Mouse (Mus musculus) cerebellum, postnatal 4 days (tissue): ENCODE measurements around the gene Prr18.
"Not testable (repeated sequence)": the region's sequence is repeated elsewhere in the genome, so short reads cannot be mapped to it uniquely, and the experiment has no call there.

Experiments
- DNase-seq, 2 experiments: peaks; one replicate each; pipeline ENCODE4 v3.0.0; 2022; ENCODE audit warnings: low spot score in 2 of 2, mixed read lengths in 1 of 2

Prr18 gene

GRCm38 (mm10) chr17:8337159-8337558 lies at the start of gene Prr18:
Prr18 (plus strand) TSS chr17:8337459.
- DNase-seq: not testable (repeated sequence)

GRCm38 (mm10) chr17:8289993-8290679 lies 47.1 kb upstream of the Prr18 start:
- DNase-seq: no peak

GRCm38 (mm10) chr17:8290736-8291135 lies 46.5 kb upstream of the Prr18 start:
- DNase-seq: no peak

- DNase-seq: no peak
These were observed 41.4 kb upstream of the Prr18 start for GRCm38 (mm10) chr17:8295825-8296224.

GRCm38 (mm10) chr17:8296313-8296844 lies 40.9 kb upstream of the Prr18 start:
- no peak for DNase-seq

- DNase-seq: no peak
These were observed 39.5 kb upstream of the Prr18 start for GRCm38 (mm10) chr17:8297746-8298145.

GRCm38 (mm10) chr17:8298281-8298680 lies 39.0 kb upstream of the Prr18 start:
- DNase-seq: no peak

GRCm38 (mm10) chr17:8299524-8299923 lies 37.7 kb upstream of the Prr18 start:
- DNase-seq: no peak

GRCm38 (mm10) chr17:8301515-8301914 lies 35.7 kb upstream of the Prr18 start:
- no peak for DNase-seq

- no peak for DNase-seq
These were observed 34.4 kb upstream of the Prr18 start for GRCm38 (mm10) chr17:8302772-8303438.

- no peak for DNase-seq
These were observed 33.6 kb upstream of the Prr18 start for GRCm38 (mm10) chr17:8303671-8304070.

- DNase-seq: no peak
These were observed 31.5 kb upstream of the Prr18 start for GRCm38 (mm10) chr17:8305801-8306200.

- peak; percentile 96 to 97 for DNase-seq
These were observed 26.2 kb upstream of the Prr18 start, which contains the start of gene Sft2d1 for GRCm38 (mm10) chr17:8310838-8311614. Sft2d1 (plus strand) TSS chr17:8311102.

- DNase-seq: no peak
These were observed 25.5 kb upstream of the Prr18 start for GRCm38 (mm10) chr17:8311751-8312150.

GRCm38 (mm10) chr17:8313976-8314375 lies 23.3 kb upstream of the Prr18 start:
- DNase-seq: no peak

GRCm38 (mm10) chr17:8316251-8316650 lies 21.0 kb upstream of the Prr18 start:
- no peak for DNase-seq

GRCm38 (mm10) chr17:8326877-8327276 lies 10.4 kb upstream of the Prr18 start:
- not testable (repeated sequence) for DNase-seq

GRCm38 (mm10) chr17:8328511-8329174 lies 8.6 kb upstream of the Prr18 start:
- peak in 1 of 2 experiments; percentile 19 for DNase-seq

- no peak for DNase-seq
These were observed 6.7 kb upstream of the Prr18 start for GRCm38 (mm10) chr17:8330602-8331001.

- DNase-seq: peak in 1 of 2 experiments; percentile 43
These were observed 2.6 kb downstream of the Prr18 start for GRCm38 (mm10) chr17:8339666-8340374.
